ENCODE assay signal across 9 mouse cellular contexts in genomic region chr7:92967381-92968127, GRCm38 (mm10).
DNase-seq lines count a peak whose midpoint lies in the region; ATAC-seq lines count a peak whose summit lies in the region.
"Had no signal": no experiment of that assay in that cellular context is flagged by ENCODE, and none has a peak within 500 bp of the region (broad histone marks: within the 10 kb centered on the region; RNA-seq: fewer than 3 reads in every experiment).

No protein-coding gene starts in this region.

- DNase-seq in heart, adult 18-20 months: peak; percentile 33 to 60
- no peak for DNase-seq in heart, embryonic 10.5 days (ENCODE audit: low spot score)
- DNase-seq in cerebellum, adult 11 months: peak; percentile 22
- peak; percentile 10 for DNase-seq in kidney, postnatal 14 days
- DNase-seq in lung, postnatal 14 days: peak; percentile 30
- peak; percentile 9 to 39 for DNase-seq in right cerebral cortex, postnatal 36 days (ENCODE audit: low spot score in 2 of 2)
- no peak for DNase-seq in urinary bladder, adult 2 months (ENCODE audit: low spot score)

- H3K27me3 ChIP-seq in heart, embryonic 10.5 days (ENCODE audit: insufficient read depth, poor library complexity, severe bottlenecking): no peaks in the 10 kb centered on the region
- H3K27me3 ChIP-seq in forebrain, embryonic 15.5 days: no peaks in the 10 kb centered on the region
- H3K27me3 ChIP-seq: heart, embryonic 13.5 days had no signal

- no peak overlapping the region for H3K27ac ChIP-seq in heart, embryonic 10.5 days
- H3K27ac ChIP-seq in forebrain, embryonic 15.5 days (replicated peaks): no peak overlapping the region
- H3K27ac ChIP-seq: heart, embryonic 13.5 days had no signal

- 69% methylated on average over 10 of the region's 10 CpGs for WGBS in heart, embryonic 10.5 days
- 58% methylated on average over 10 of the region's 10 CpGs for WGBS in forebrain, embryonic 15.5 days

- no peaks in the 10 kb centered on the region for H3K9me3 ChIP-seq in heart, embryonic 10.5 days
- H3K9me3 ChIP-seq in forebrain, embryonic 15.5 days: no peaks in the 10 kb centered on the region
- H3K9me3 ChIP-seq: heart, embryonic 13.5 days had no signal

- peak; percentile 85 for ATAC-seq in forebrain, embryonic 15.5 days (replicated peaks)

- no peak overlapping the region for H3K9ac ChIP-seq in forebrain, embryonic 15.5 days (replicated peaks)
- H3K9ac ChIP-seq: heart, embryonic 13.5 days had no signal

- H3K4me2 ChIP-seq in forebrain, embryonic 15.5 days (replicated peaks): no peak overlapping the region
- H3K4me2 ChIP-seq: heart, embryonic 13.5 days had no signal

- H3K4me1 ChIP-seq in heart, embryonic 10.5 days: no peaks in the 10 kb centered on the region
- no peaks in the 10 kb centered on the region for H3K4me1 ChIP-seq in forebrain, embryonic 15.5 days
- H3K4me1 ChIP-seq: heart, embryonic 13.5 days had no signal

- no peaks in the 10 kb centered on the region for H3K36me3 ChIP-seq in heart, embryonic 10.5 days
- H3K36me3 ChIP-seq in forebrain, embryonic 15.5 days: no peaks in the 10 kb centered on the region
- H3K36me3 ChIP-seq: heart, embryonic 13.5 days had no signal

- H3K4me3 ChIP-seq in heart, embryonic 10.5 days: no peak overlapping the region
- no peak overlapping the region for H3K4me3 ChIP-seq in forebrain, embryonic 15.5 days
- H3K4me3 ChIP-seq: heart, embryonic 13.5 days had no signal

Comparison
In these comparisons a context has a peak if more than half of its experiments do, and no peak if none do; other contexts are left out.
1. DNase-seq: peak in heart, adult 18-20 months (2 of 2), cerebellum, adult 11 months (single experiment), kidney, postnatal 14 days (single experiment), lung, postnatal 14 days (single experiment) and right cerebral cortex, postnatal 36 days (2 of 2); none in heart, embryonic 10.5 days (single experiment) and urinary bladder, adult 2 months (single experiment).